Mouse (Mus musculus) kidney, adult 9 months (tissue): Measurements from ENCODE around the gene Eif4e.
A peak's percentile ranks its signal among the peaks of the same experiment; 100 is the strongest.

Experiments
- DNase-seq: peaks from one replicate; pipeline ENCODE4 v3.0.0; 2022

Gene Eif4e

DNA sequence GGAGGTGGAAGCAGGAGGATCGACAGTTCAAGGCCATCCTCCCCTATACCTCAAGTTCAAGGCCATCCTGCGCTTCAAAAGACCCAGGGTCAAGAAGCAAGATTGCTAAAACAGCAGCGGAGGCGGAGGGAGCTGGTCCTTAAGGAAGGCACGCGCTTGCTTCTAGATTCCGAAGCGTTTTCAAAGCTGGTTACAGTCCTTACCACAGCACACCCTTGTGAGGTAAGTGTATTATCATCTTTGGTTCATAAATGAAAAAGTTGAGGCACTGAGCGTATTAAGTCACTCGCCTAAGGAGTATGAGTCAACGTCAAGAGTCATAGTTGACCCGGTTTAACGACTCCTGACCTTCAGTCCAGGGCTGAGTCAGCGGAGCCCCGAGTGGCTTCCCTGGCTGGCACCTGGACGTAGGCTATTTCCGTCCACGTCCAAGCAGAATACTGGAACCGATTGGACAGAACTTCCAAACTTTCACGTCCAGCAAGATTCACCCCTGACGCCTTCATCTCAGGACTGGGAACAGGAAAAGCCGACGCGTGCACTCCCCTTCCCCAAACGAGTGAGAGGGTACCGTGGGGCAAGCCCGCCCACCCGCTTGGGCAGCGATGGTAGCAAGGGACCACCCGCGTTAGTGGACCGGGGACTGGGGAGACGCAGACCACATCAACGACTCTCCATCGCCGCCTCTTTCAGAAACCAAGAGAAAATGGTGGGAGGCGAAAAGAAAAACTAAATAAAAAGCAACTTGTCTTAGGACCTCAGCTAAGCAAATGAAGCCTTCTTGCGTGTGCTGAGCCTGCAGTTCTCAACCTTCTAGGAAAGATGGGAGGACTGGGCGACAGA is at the start of gene Eif4e:
TSS of gene Eif4e (plus strand) at position 107 of the 843 bp plus-strand sequence.
- DNase-seq: peak; percentile 86

DNA sequence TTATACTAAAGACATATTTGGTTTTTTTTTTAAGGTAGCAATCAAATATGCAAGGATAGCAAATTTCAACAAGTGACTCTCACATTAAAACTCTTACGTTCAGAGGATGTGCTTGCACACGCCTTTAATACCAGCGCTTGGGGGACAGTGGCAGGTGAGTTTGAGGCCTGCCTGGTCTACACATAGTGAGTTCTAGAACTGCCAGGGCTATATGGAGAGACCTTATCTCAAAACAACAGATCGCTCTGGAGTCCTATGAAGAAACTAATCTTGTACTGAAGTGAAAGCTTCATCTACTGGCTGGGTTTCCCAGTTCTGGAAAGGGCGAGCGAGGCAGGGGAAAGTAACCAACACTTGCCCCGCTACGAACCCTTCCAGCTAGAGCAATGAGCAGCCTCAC is 46.5 kb upstream of the Eif4e start:
- no peak for DNase-seq

DNA sequence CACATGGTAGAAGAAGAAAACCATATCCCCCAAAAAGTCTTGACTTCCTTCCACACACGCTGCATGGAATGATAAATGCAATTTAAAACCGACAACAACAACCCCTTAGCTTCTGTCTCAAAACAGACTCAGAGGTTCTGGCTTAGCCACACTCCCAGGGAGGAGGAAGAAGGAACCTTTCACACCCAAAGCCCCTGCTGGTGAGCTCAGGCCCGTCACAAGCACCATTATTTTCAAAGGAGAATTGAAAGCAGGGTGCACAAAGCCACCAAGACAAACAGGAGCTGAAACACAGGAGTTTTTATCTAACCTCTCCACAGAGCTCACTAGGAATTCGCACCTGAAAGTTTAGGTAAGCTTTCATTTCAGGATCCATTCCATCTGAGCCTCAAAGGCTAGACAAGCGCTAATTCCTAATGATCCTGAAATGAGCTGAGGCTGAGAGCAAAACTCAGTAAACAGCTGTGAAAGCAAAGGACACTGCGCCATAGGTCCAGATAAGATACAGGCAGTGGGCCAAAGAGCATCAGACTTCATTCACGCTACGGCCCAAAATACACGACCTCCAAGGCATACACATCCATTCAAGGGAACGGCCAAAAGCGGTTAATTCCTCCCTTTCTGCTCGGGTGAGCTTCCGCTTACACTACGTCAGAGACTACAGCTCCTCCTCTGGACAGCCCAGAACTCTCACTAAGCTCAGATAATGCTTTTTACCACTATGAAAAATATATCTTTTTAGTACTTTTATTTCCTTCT is 44.3 kb upstream of the Eif4e start:
- DNase-seq: no peak

DNA sequence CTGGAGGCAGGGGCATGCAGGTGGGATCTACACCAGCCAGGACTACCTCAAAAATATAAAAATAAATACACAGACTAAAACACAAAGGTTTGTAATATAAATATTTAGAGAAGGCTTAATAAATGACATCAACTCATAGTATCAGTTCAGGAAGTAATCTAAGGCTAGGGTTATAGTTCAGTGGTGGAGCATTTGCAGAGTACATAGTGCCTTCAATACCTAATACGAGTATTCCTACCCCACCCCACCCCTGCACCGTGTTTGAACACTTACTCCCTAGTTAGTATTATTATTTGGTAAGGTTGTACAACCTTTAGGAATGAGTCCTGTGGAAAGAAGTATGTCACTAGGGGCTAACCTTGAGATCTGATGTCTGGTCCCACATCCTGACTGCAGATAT is 42.7 kb upstream of the Eif4e start:
- no peak for DNase-seq

DNA sequence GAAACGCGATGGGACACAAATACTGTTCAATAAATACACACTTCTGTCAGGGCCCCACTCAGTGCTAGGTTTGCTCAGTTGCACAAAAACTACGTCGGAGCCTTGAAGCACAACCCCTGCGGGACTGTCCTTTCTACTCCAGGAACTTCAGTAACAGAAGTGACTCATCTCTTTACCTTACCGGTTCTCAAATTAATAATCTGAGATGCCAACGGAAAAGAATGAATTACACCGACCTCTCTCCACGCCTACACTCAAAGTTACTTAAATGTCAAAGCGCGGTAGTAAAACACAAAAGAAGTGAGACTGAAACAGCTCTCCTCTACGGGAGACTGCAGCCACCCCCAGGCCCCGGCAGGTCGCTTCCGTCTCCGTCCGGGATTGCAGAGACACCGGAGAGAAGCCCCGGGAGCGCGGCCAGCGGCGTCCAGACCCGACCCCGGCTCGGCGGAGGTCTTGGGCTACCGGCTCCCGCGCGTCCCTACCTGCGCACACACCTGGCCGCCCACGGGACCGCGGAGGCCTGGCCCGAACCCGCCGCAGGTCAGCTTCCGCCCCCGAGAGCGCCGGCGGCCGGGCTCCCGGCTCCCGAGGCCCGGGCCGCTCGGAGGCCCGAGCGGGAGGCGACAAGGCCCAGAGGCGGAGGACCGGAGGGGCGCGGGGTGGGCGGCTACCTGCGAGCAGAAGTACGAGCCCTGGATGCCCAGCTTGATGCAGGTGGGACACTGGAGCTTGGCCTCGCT is 37.2 kb upstream of the Eif4e start:
- no peak for DNase-seq

DNA sequence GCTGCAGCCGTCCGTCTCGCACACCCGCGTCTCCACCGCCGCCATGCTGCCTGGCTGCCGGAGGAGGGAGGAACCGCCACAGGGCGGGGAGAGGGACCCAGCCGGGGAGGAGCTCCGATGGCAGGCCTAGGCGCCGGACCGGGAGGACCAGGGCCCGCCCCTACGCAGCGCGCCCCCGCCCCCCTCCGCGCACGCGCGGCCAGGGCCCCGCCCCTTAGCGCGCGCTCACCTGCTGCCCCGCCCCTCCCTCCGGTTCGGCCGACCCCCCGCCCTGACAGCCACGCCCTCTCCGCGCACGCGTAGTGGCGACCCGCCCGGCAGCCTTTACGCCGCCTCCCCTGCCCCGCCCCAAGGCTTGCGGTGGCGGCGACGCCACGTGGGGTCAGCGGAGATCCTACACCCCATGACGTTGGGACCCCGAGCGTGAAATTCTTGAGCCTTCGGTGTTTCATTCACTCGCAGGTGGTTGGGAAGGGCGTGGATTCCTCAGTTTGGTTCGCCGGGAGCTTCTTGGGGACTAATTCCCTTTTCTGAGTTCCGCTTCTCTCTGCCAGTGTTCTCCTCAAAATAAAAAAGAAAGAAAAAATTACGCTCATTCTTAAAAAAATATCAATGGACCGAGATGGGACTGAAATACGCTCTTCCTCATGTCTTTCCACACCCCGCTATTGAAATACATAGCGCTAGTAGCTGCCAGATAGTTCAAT is 36.5 kb upstream of the Eif4e start, which contains the start of gene Metap1:
TSS of gene Metap1 (minus strand) at position 189 of the 707 bp plus-strand sequence.
- peak; percentile 94 for DNase-seq

DNA sequence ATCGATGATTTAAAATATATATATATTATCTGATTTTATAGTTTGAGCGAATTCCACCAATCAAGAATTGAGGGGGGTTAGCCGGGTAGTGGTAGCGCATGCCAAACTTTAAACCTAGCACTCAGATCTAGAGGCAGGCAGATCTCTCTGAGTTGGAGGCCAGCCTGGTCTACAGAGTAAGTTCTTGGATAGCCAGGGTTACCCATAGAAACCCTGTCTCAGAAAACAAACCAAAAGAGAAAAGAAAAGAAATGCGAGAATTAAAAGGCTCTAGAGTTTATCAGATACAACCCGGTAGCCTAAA is 36.0 kb upstream of the Eif4e start:
- peak; percentile 19 for DNase-seq

DNA sequence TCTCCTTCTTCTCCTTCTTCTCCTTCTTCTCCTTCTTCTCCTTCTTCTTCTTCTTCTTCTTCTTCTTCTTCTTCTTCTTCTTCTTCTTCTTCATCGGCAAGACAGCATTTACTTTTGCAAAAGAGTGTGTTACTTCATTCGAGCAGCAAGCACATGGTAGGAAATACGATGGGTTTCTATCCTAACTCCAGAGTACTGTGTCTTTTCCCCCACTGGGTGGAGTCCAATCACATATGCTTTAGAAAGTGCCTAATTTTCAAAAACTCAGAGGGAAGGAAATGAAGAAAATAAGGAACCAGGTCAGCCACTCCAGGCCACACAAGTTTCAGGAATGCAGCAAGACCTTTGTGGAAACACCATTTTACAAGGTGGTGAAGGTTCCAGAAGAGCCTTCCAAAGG is 32.3 kb upstream of the Eif4e start:
- DNase-seq: no peak

DNA sequence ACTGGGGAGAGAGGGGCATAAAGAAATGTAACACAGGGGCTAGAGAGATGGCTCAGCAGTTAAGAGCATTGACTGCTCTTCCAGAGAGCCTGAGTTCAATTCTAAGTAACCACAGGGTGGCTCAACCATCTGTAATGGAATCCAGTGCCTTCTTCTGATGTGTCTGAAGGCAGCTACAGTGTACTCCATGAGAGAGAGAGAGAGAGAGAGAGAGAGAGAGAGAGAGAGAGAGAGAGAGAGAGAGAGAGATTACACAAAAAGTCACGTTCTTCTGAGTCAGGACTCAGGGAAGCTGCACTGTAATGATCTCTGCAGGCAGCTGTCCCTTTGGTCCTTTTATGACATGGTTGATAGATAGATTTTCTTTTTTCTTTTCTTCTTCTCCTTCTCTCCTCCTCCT is 31.4 kb upstream of the Eif4e start:
- no peak for DNase-seq

DNA sequence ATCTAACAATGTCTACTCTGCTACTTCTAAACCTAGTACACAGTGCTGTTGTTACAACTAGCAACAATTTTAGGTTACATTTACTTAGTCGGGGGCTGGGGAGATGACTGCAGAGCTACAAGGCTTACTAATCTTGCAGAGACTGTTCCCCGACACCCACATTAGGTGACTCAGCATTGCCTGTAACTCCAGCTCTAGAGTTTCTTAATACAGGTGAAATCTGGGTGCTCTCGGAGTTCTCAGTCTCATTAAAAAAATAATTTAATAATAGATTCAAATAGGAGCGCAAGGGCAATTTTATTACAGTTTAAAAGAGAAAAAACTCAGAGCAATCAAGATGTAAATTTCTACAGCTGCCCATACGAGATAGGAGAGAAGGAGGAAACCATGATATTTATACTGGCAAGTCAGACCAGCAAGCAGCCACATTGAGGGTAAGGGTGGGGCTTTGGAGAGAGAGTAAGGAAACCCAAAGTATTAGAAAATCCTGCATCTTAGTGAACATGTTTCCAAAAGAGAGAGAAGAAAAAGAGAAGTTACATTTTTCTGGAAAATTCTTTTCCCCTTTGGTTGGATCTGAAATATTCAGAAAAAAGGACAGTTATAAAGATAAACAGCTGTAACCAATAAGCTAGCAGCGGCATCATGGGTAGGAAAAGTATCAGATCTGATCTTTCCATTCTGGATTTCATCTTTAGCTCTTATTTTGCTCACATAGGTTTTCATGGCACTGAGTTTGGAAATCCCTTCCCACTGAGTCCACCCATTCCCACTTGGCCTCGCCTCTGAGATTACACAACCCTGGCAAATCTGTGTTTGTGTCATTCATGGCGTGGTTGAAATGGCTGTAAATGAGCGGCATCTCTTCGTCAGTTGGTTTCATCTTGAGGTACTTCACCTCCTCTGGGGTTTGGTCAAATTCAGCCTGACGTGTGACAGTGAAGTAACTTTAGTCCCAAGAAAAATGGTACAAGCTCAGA is 30.5 kb upstream of the Eif4e start:
- DNase-seq: peak; percentile 14

DNA sequence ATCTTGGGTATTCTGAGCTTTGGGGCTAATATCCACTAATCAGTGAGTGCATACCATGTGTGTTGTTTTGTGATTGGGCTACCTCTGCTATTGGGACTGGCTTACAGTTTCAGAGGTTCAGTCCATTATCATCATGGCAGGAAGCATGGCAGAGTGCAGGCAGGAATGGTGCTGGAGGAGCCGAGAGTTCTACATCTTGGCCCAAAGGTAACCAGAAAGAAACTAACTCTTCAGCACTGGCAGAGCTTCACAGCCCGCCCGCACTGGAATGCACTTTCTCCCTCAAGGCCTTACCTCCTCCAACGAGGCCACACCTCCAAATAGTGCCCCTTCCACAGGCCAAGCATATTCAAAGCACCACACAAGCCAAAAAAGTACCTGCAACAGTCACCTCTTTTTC is 27.2 kb upstream of the Eif4e start:
- no peak for DNase-seq

DNA sequence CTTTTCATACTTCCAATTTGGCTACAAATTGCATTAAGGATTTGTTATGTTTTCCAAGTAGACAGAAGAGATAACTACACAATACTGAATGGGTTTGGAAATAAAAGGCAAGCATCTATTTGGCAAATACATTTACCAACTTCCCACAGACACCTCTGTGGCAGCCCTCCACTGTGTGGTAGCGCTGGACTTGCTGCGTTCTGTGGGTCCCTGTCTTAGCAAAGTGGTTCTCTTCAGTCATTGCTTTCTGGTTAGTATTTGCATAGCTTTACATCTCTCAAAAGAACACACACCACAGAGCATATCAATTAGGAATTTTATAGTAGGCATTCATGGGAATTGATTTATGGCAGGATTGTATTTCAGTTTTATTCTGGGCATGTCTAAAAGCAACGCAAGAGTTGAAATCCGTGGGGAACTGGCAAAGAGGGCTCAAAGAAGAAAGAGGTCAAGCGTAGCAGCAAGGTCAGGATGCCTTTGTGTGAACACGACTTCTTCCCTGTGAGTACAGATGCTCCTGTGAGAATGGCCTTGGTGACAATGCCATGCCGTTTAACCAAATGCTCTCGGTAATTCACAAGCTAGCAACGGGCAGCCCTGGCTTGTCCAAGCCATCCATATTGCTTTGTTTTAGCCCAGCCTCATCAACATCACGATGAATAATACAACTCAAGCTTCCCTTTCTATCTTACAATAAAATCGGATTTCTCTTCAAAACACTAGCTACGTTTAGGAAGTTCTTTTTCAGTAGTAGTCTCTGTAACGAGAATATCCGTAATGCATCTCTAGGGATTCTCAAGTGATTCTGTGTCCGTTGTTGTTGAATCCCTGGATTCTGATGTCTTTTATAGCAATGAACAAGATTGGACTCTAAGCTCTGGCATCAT is 25.9 kb upstream of the Eif4e start:
- no peak for DNase-seq

DNA sequence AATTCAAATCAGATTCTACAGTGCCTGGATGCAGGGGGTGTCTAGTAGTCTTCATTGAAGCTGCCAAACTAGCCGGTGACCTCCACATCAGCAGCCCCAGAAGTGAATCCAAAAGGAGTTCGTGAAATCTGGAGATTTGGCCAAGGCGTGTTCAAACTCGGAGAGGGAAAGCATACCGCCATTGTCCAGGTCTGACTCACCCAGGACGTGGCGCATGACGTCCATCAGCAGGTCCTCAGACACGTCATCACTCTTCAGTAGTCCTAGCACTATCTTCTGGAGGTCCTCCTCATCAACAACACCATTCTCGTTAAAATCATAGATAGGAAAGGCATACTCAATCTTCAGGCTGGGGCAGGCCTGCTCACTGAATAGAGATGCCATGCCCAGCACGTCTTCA is 22.2 kb upstream of the Eif4e start:
- no peak for DNase-seq

DNA sequence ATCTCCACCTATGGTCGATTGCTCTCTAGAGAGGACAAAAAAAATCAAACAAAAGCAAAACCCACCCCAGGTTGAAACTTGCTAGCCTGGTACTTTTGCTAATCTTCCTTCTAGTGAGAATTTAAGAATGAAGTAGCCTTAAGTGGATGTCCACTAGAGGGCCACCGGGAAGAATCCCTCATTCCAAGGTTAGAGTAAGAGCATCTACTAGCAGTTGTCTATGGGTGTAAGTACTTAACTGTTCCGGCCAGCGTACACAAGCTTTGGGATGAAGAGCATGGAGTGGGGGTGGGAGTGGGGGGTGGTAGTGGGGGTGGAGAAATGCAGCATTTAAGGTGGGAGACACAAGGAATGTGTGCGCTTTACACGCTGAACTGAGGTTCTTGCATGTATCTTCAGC is 19.2 kb upstream of the Eif4e start:
- peak; percentile 65 for DNase-seq

DNA sequence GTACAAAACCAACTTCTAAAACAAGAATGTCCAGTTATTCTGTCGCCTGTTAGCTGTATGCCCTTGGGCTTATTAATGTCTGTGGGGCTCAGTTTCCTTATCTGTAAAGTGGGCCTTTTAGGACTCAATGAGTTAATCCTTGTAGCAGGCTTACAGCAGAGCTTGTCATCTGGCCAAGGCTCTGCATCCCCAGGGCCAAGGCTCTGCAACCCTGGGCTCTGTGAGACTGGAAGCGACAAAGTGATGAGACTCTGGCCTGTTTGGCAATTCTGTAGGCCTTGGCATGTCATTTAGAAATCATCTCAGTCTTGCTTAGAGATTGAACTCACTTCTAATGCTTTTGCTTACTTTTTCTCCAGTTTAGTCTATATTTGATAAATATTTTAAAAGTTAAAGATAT is 16.4 kb upstream of the Eif4e start:
- DNase-seq: no peak

DNA sequence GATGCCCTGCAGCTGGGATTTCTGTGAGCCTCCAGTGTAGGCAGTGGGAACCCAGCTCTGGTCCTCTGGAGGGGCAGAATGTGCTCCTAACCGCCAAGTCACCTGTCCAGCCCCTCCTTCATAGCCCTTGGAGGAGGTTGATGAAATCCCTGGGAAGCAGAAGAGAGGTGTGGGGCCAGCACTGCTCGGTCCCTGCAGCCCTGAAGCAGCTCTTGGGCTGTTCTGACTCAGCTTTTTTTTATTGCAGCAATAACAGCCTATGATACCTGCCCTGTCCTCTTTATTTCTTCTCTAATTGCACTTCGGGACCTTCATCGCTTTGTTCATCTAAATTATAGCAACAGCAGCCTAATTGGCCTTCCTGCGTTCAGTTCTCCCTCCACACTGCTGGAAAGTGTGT is 15.5 kb upstream of the Eif4e start:
- DNase-seq: no peak

DNA sequence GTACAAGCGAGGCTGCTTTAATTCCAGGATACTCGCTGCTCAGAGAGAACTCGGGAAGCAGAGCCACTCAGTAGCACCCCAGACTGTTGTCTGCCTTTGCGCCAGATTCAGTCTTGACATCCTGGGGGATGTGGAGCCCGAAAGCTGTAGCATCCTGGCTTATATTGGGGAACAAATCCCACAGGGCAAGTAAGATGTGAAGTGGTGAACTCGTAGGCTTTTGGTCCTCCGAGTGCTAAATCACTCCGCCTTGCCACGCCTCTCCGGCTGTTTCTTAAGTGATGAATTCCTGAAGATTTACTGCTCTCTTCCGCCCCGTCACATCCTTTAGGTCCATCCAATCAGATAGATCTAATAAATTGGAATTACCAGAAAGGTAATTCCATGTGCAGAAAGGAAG is 12.7 kb upstream of the Eif4e start:
- DNase-seq: peak; percentile 17

DNA sequence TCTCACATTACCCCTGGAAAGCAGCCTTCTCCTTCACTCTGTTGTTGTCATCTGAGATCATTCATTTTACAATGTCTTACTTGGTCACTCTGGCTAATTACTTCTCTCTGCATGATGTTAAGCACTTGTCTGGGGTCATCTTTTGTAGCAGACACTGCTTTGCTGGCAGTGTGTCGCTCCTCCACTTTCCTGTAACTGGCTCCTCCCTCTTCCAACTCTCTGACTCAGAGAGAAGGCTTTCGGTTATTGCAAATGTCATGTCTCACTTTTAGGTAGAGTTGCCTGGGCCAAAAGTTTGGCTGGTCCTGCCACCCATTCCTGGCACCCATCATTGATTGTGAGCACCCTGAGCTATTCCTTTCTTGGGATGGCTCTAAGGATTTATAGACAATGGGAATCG is 11.2 kb upstream of the Eif4e start:
- no peak for DNase-seq

DNA sequence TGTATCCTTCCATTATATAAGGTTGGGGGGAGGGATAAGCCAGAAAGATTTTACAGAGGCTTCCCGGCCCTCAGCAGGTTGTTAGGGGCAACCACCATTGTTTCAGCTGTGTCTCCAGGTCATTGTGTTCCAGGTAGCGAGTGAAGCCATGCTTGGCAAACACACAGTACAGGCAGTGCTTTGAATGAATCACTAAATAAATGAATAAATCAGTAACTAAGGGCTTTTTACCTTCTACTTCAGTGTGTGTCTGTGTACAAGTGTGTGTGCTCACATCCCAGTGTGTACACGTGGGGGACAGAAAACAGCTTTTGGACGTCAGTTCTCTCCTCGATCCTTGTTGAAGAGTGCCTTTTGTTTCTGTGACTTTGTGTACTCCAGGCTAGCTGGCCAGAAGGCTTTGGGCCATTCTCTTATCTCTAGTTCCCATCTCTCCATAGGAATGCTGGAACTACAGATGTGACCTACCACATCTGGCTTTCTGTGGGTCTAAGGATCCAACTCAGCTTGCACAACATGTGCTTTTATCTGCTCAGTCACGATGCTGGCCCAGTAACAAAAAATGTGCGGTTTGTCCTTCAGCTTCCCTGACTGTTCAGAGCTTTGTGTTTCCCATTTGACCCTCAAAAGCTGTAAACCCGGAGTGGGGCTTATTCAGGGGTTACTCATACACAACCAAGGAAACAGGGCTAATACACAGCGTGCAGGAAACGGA is 10.2 kb upstream of the Eif4e start:
- DNase-seq: peak; percentile 36

DNA sequence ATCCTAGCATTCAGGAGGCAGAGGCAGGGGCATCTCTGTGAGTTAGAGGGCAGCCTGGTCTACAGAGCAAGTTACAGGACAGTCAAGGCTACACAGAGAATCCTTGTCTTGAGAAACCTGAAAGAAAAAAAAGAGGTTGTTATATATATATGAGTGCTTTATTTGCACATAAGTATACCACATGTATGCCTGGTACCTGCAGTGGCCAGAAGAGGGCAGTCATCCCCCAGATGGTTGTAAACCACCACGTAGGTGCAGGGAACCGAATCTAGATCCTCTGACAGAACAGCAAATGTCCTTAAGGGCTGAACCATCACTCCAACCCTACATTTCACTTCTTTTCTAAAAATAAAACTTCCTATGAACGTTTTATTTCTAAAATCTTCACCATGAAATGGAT is 8.1 kb upstream of the Eif4e start:
- DNase-seq: no peak
